Mouse (Mus musculus) liver, adult 2 months (tissue): ENCODE measurements at regions not wholly inside any gene's neighbourhood (a gene's known extent, or its start where the extent isn't known, plus 50 kb on each side); places are given as distances from the start of the nearest gene placed in this dataset.

Source experiments
- DNase-seq: peaks from one replicate; pipeline ENCODE4 v3.0.0-alpha.2; 2011; ENCODE audit warnings: low read depth, low spot score; ENCODE audit errors: extremely low read depth
- H3K27ac ChIP-seq: fragments of 200-500 bp; replicated peaks from 2 replicates; pipeline ENCODE4 v1.5.1; 2012; ENCODE audit warnings: low read depth, mild to moderate bottlenecking, control low read depth, inconsistent platforms, low read length; ENCODE audit not compliant: insufficient read depth
- H3K27me3 ChIP-seq: fragments of 200-500 bp; 2 replicates; pipeline ENCODE4 v1.6.1; 2012; ENCODE audit warnings: mild to moderate bottlenecking, moderate library complexity, low read length, inconsistent platforms; ENCODE audit not compliant: control insufficient read depth, insufficient read depth
- H3K36me3 ChIP-seq: fragments of 200-500 bp; 2 replicates; pipeline ENCODE4 v1.6.1; 2012; ENCODE audit warnings: low read length, inconsistent platforms; ENCODE audit not compliant: control insufficient read depth, insufficient read depth
- H3K4me1 ChIP-seq: fragments of 200-500 bp; 2 replicates; pipeline ENCODE4 v1.6.1; 2011; ENCODE audit warnings: low read length; ENCODE audit not compliant: control insufficient read depth, insufficient read depth
- H3K4me3 ChIP-seq: fragments of 200-500 bp; 2 replicates; pipeline ENCODE4 v1.5.1; 2011; ENCODE audit warnings: low read depth, mild to moderate bottlenecking, control low read depth, low read length, moderate library complexity; ENCODE audit not compliant: insufficient read depth
- H3K79me2 ChIP-seq: fragments of 200-500 bp; 2 replicates; pipeline ENCODE4 v1.6.1; 2012; ENCODE audit warnings: inconsistent platforms, mild to moderate bottlenecking, low read length, moderate library complexity; ENCODE audit not compliant: control insufficient read depth, insufficient read depth
- H3K9ac ChIP-seq: fragments of 200-500 bp; 2 replicates; pipeline ENCODE4 v1.6.1; 2012; ENCODE audit warnings: low read depth, mild to moderate bottlenecking, control low read depth, inconsistent platforms, low read length
- CTCF ChIP-seq: fragments of 200-500 bp; IDR thresholded peaks from 2 replicates; pipeline ENCODE4 v1.5.1; 2011; ENCODE audit warnings: low read depth, low read length, control low read depth
- POLR2A ChIP-seq: fragments of 200-500 bp; IDR thresholded peaks from 2 replicates; pipeline ENCODE4 v1.6.1; 2011; ENCODE audit warnings: low read length, control low read depth; ENCODE audit not compliant: insufficient read depth; ENCODE audit errors: extremely low read depth
- WGBS: fragments of 180-500 bp; shearing (Covaris S2); methylation state at CpG from one replicate; pipeline ENCODE4 v1.1.7; 2018; 5-methylcytosine and 5-hydroxymethylcytosine counted together

- DNase-seq, result no peak
- TF ChIP-seq CTCF (no peak), POLR2A (no peak)
- Histone ChIP-seq H3K4me1 (no peaks in the 10 kb centered on the region), H3K4me3 (no peak overlapping the region), H3K9ac (no peak overlapping the region), H3K27me3 (no peaks in the 10 kb centered on the region), H3K27ac (no peak overlapping the region), H3K36me3 (no peaks in the 10 kb centered on the region), H3K79me2 (no peaks in the 10 kb centered on the region)
- 63% methylated on average over 5 of the region's 5 CpGs for WGBS
These were observed 74.3 kb downstream of the Rps29 start for GRCm38 (mm10) chr12:69084656-69085055.

DNA sequence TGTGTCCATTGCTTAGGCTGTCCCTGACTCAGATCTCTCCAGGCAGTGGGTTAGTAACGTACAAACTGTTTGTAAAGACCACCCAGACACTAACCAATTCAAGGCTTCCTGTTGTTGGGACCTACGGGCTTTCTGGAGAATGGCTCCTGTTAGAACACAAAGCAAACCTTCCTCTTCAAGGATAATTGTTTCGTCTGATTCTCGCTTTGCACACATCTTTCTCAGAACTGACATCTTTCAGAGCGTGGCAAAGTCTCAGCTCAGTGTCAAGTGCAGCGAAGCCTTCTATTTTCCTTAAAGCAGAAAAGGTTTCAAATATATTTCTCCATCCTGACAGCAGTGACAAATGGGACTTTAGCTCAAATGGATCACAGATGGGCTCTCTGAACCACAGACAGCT is 76.9 kb downstream of the Rps29 start:
- H3K4me3 ChIP-seq, result no peak overlapping the region
- DNase-seq, result no peak
- no peak overlapping the region for H3K27ac ChIP-seq
- no peaks in the 10 kb centered on the region for H3K27me3 ChIP-seq
- 58% methylated on average over 6 of the region's 6 CpGs for WGBS
- no peaks in the 10 kb centered on the region for H3K79me2 ChIP-seq
- H3K4me1 ChIP-seq, result no peaks in the 10 kb centered on the region
- H3K9ac ChIP-seq, result no peak overlapping the region
- TF ChIP-seq CTCF (no peak), POLR2A (no peak)
- H3K36me3 ChIP-seq, result no peaks in the 10 kb centered on the region

DNA sequence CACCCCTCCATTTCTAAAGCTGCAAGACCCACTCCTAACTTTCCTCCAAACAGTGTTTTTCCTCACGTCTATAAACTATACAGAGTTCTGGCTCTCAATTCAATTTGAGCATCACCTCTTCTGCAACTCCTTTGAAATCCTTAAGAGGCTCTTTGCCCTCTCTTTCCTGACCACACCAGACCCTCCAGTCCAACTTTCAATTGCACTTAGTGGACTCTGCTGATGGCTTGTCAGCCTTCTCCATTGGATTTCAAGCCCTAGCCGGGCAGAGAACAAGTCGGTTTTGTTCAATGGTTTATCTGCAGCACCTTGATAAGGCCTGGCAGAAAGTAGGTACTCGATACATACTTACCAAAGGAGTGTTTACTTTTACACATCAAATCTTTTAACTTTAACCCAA is 119.4 kb downstream of the Rps29 start:
- Histone ChIP-seq H3K79me2 (no peaks in the 10 kb centered on the region), H3K4me1 (no peaks in the 10 kb centered on the region), H3K9ac (no peak overlapping the region), H3K27me3 (no peaks in the 10 kb centered on the region), H3K4me3 (no peak overlapping the region), H3K27ac (no peak overlapping the region), H3K36me3 (no peaks in the 10 kb centered on the region)
- 58% methylated on average over 4 of the region's 4 CpGs for WGBS
- DNase-seq, result no peak
- TF ChIP-seq CTCF (no peak), POLR2A (no peak)

GRCm38 (mm10) chr12:69023594-69023993 is 135.4 kb downstream of the Rps29 start:
- H3K4me1 ChIP-seq, result no peaks in the 10 kb centered on the region
- no peak overlapping the region for H3K4me3 ChIP-seq
- DNase-seq, result no peak
- H3K79me2 ChIP-seq, result no peaks in the 10 kb centered on the region
- H3K27me3 ChIP-seq, result no peaks in the 10 kb centered on the region
- WGBS, result 38% methylated on average over 17 of the region's 17 CpGs
- no peak overlapping the region for H3K27ac ChIP-seq
- TF ChIP-seq POLR2A, result no peak
- no peak for TF ChIP-seq CTCF
- H3K36me3 ChIP-seq, result no peaks in the 10 kb centered on the region
- H3K9ac ChIP-seq, result no peak overlapping the region

DNA sequence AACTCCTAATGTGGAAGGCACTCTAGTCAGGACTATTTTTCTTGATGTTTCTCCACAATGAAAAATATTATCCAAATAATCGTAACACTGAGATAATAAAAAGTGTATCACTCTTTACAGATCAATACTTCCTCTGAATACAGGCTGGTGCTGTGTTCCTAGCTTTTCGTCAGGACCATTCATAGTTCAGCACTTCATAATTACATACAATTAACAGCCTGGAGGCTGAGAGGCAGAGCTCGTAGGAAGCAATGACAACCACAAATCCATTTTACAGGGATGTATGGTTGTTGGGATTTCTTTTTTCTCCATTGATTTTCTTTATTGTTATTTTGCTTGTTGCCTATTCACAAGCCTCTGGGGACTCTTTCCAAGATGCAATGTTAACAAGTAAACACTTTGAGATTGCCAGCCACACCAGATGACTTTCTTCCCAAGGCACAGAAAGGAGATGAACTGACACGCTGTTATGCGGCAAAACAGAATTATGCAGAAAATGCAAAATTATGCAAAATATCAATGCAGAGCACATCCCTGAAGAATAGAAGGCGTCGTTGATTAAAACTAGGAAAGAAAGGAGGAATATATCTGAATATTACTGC is 142.2 kb downstream of the Rps29 start:
- Histone ChIP-seq H3K27ac (no peak overlapping the region), H3K4me3 (no peak overlapping the region), H3K4me1 (no peaks in the 10 kb centered on the region), H3K9ac (no peak overlapping the region), H3K79me2 (no peaks in the 10 kb centered on the region), H3K36me3 (no peaks in the 10 kb centered on the region), H3K27me3 (no peaks in the 10 kb centered on the region)
- WGBS, result 93% methylated on average over 7 of the region's 7 CpGs
- DNase-seq, result no peak
- TF ChIP-seq CTCF, result no peak
- TF ChIP-seq POLR2A, result no peak

DNA sequence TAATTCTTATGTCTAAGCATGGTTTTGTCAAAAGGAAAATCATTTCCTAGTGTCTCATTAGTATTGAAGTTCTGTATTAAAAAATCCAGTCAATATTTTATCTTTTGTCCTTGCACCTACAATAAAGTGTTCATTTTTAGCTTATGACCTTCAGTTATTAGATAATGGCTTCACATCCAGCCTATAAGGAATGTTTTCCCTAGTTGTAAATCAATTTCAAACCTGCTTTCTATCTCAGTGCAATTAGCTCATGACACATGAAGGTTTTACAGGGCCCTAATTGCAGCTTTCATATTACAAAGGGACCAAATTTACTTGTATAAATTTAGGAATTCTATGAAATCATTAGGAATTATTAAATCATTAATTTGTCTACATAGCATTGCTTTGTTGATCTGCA is 153.8 kb downstream of the Rps29 start:
- no peak for TF ChIP-seq CTCF
- TF ChIP-seq POLR2A, result no peak
- no peak for DNase-seq
- H3K36me3 ChIP-seq, result no peaks in the 10 kb centered on the region

More for the DNA sequence above, 153.8 kb downstream of the Rps29 start:
- Histone ChIP-seq H3K27ac (no peak overlapping the region), H3K4me3 (no peak overlapping the region), H3K27me3 (no peaks in the 10 kb centered on the region), H3K9ac (no peak overlapping the region), H3K79me2 (no peaks in the 10 kb centered on the region), H3K4me1 (no peaks in the 10 kb centered on the region)
